Mouse (Mus musculus): ENCODE data around the gene Slc9a4.

- TF ChIP-seq CTCF (IDR thresholded peaks at IDR 0.05; ENCODE audit: low read depth) (no peak), EP300 (IDR thresholded peaks at IDR 0.05; ENCODE audit: low read depth) (no peak)
Measured at GRCm38 (mm10) chr1:40634608-40635007, 54.7 kb downstream of the Slc9a4 start.
